Mouse (Mus musculus): Measurements from ENCODE around the gene Svs1. TPM values are rescaled to one million over a fixed set of nuclear protein-coding genes. Genes with fewer than 3 reads are reported as not detected.
A peak's percentile ranks its signal among the peaks of the same experiment; 100 is the strongest.
"Not testable (repeated sequence)": the region's sequence is repeated elsewhere in the genome, so short reads cannot be mapped to it uniquely, and the experiment has no call there.

Svs1 gene
- polyA plus RNA-seq (2015; fragmentation: Nextera tagmentation; extraction: Ambion mirVana) = not detected in 2 replicates

DNA sequence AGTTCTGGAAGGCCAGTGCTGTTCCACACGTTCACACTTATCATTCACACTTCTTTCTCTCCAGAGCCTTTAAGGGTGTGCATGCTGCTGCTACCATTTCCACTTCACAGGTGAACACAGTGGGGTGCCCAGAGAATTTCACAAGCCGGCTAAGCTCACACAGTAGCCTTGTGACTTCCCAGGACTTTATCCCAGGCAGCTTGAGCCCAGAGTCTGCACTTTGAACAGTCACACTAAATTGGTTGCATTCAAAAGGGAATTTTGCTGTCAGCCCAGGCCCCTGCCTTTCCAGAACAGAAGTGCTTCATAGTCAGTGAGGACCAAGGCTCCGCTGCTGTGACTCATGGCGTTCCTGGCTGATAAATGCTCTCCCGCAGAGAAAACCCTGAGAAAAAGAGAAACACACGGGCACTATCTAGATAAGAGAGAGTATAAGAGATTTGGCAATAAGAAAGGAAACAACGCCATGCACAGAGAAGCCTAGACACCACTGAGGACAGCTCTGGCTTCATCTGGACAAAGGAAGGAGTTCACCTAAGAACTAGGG is at the start of gene Svs1:
Svs1 (plus strand) TSS at position 418 of the 547 bp plus-strand sequence.
- ATAC-seq (ENCODE audit: borderline replicate concordance, extremely low read depth, low FRiP score, low TSS enrichment) = no peak
- Histone ChIP-seq H3K4me2 (no peak within 1 kb of the TSS), H3K4me1 (no peaks in the 10 kb centered on the region), H3K27me3 (no peaks in the 10 kb centered on the region), H3K27ac (no peak within 1 kb of the TSS), H3K9ac (no peak within 1 kb of the TSS), H3K4me3 (no peak within 1 kb of the TSS), H3K9me3 (no peaks in the 10 kb centered on the region), H3K36me3 (no peaks in the 10 kb centered on the region)
- 31% methylated on average over 7 of the region's 7 CpGs for WGBS

DNA sequence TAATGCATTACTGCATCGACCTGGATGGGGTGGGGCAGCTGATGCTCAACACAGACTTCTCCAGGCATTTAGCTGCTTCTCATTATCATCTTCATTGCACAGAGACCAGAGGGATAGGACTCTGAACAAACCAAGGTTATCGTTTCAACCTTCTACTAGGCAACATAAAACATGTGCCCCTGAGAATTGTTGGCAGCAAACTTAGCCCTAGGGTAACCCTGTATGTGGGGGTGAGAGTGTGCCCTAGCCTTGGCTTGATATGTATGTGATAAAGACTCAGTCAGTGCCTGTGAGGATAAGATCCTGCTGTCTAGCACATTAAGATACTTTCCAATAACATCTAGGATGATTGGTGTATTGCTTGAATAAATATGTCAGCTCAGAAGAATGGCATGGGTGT is 37.1 kb upstream of the Svs1 start:
- Histone ChIP-seq H3K4me1 (no peaks in the 10 kb centered on the region), H3K4me3 (no peak overlapping the region), H3K9me3 (no peaks in the 10 kb centered on the region), H3K9ac (no peak overlapping the region), H3K27ac (no peak overlapping the region), H3K27me3 (no peaks in the 10 kb centered on the region), H3K4me2 (no peak overlapping the region), H3K36me3 (no peaks in the 10 kb centered on the region)
- 72% methylated on average over 2 of the region's 2 CpGs for WGBS
- ATAC-seq (ENCODE audit: borderline replicate concordance, extremely low read depth, low FRiP score, low TSS enrichment) = no peak

DNA sequence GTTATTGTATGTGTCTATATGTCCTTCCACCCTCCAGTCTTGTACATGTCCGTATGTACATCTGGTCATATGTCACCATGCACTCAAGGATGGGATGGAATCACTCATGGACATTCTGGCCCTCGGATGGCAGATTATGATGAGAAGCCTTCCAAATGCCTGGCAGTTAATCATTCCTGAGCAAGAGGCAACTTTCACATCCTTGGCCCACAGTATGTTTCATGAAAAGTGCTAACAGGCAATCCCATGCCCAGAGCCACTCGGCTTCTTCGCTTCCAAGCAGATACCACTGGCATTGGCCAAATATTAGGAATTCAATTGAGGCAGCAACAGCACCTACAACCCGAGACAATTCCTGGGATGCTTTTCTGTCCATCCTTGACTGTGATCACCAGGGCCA is 36.0 kb upstream of the Svs1 start:
- no peaks in the 10 kb centered on the region for H3K4me1 ChIP-seq
- H3K4me3 ChIP-seq = no peak overlapping the region
- WGBS = 84% methylated on average over 5 of the region's 5 CpGs
- no peaks in the 10 kb centered on the region for H3K36me3 ChIP-seq
- no peaks in the 10 kb centered on the region for H3K27me3 ChIP-seq
- H3K4me2 ChIP-seq = no peak overlapping the region
- no peaks in the 10 kb centered on the region for H3K9me3 ChIP-seq
- H3K9ac ChIP-seq = no peak overlapping the region
- ATAC-seq (ENCODE audit: borderline replicate concordance, extremely low read depth, low FRiP score, low TSS enrichment) = no peak
- no peak overlapping the region for H3K27ac ChIP-seq

DNA sequence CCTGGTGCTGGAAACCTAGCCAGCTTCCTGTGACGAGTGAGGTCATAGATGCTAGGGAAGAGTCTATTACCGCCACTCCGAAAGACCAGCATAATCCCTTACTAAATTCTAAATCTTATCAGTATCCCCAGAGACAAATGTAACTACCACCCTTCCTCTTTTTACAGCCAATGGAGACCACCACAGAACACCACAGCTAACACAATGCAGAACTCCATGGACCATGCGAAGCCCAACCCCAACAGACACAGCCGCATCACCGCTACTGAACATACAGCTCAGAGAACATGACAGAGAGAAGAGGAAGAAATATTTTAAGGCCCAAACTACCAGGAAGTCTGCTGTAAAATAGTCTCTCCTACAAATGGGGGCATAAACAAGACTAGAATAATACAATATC is 35.0 kb upstream of the Svs1 start:
- 84% methylated on average over 6 of the region's 6 CpGs for WGBS
- no peaks in the 10 kb centered on the region for H3K4me1 ChIP-seq
- no peaks in the 10 kb centered on the region for H3K9me3 ChIP-seq
- no peak overlapping the region for H3K4me3 ChIP-seq
- H3K27me3 ChIP-seq = no peaks in the 10 kb centered on the region
- no peaks in the 10 kb centered on the region for H3K36me3 ChIP-seq
- no peak overlapping the region for H3K27ac ChIP-seq
- no peak overlapping the region for H3K4me2 ChIP-seq
- ATAC-seq (ENCODE audit: borderline replicate concordance, extremely low read depth, low FRiP score, low TSS enrichment) = no peak
- no peak overlapping the region for H3K9ac ChIP-seq

DNA sequence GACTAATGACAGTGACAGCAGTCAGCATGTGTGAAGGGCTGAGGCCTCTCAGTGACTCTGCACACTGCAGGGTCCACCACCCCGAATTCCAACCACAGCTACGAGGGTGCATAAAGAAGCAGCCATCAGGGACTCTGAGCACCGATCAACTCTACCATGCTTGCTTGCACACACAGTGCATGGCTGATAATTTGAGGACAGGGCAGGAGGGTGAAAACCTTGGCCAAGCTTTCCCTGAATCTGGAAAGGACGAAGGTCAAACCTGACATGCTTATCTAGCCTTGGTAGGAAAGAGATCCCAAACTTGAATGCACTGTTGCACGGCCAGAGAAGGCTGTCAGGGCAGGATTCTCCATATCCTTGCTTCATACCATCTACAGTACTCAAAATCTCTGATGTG is 33.4 kb upstream of the Svs1 start:
- H3K9me3 ChIP-seq = no peaks in the 10 kb centered on the region
- no peak overlapping the region for H3K4me3 ChIP-seq
- 78% methylated on average over 5 of the region's 5 CpGs for WGBS
- no peak overlapping the region for H3K27ac ChIP-seq
- ATAC-seq (ENCODE audit: borderline replicate concordance, extremely low read depth, low FRiP score, low TSS enrichment) = no peak
- H3K9ac ChIP-seq = no peak overlapping the region
- H3K27me3 ChIP-seq = no peaks in the 10 kb centered on the region
- H3K36me3 ChIP-seq = no peaks in the 10 kb centered on the region
- H3K4me2 ChIP-seq = no peak overlapping the region
- no peaks in the 10 kb centered on the region for H3K4me1 ChIP-seq

DNA sequence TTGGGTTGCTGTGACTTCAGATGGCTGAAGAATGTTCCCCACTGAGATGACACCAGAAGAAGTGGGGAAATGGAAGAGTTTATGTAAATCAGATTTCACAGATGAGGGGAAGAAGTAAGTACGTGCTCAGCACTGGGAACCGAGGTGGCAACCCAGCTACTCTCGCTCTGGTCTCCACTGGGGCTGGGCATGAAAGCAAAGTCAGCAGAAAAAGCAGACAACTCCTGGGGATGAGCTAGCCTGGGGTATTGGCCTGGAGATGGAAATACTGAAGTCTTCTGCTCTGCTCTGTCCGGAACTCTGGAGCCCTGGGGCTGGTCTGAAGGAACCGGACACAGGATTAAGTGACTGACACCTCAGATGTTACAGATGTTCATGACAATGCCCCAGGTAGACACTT is 32.5 kb upstream of the Svs1 start:
- 75% methylated on average over 5 of the region's 5 CpGs for WGBS
- no peak for ATAC-seq (ENCODE audit: borderline replicate concordance, extremely low read depth, low FRiP score, low TSS enrichment)
- H3K4me1 ChIP-seq = no peaks in the 10 kb centered on the region

DNA sequence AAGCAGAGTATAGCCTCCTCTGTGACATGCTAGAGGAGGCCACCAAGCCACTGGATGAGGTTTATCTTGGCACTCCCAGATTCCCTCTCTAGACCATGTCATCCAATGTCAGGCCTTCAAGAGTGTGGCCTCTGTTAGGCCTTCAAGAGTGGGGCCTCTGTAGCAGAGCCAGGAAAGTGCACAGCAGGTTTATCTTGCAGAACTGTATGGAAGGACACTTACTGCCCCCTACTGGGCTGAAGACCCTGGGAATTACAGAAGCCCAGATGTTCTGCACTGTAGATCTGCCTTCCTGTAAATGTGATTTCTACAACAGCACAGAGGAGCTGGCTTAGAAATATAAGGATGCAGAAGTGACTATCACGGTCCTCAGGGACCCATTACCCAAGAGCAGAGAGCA is 31.7 kb upstream of the Svs1 start:
- no peaks in the 10 kb centered on the region for H3K36me3 ChIP-seq
- ATAC-seq (ENCODE audit: borderline replicate concordance, extremely low read depth, low FRiP score, low TSS enrichment) = 0 out of 2 replicates have a peak, but pooled peaks have one; percentile 46
- no peak overlapping the region for H3K4me3 ChIP-seq
- H3K4me1 ChIP-seq = no peaks in the 10 kb centered on the region
- no peak overlapping the region for H3K4me2 ChIP-seq
- WGBS = 38% methylated on average over 1 of the region's 1 CpGs
- no peak overlapping the region for H3K27ac ChIP-seq
- H3K27me3 ChIP-seq = no peaks in the 10 kb centered on the region
- no peak overlapping the region for H3K9ac ChIP-seq
- H3K9me3 ChIP-seq = no peaks in the 10 kb centered on the region

More for the DNA sequence above, 32.5 kb upstream of the Svs1 start:
- H3K27me3 ChIP-seq = no peaks in the 10 kb centered on the region
- H3K36me3 ChIP-seq = no peaks in the 10 kb centered on the region
- H3K27ac ChIP-seq = no peak overlapping the region
- H3K9me3 ChIP-seq = no peaks in the 10 kb centered on the region
- H3K4me2 ChIP-seq = no peak overlapping the region
- H3K4me3 ChIP-seq = no peak overlapping the region
- H3K9ac ChIP-seq = no peak overlapping the region

DNA sequence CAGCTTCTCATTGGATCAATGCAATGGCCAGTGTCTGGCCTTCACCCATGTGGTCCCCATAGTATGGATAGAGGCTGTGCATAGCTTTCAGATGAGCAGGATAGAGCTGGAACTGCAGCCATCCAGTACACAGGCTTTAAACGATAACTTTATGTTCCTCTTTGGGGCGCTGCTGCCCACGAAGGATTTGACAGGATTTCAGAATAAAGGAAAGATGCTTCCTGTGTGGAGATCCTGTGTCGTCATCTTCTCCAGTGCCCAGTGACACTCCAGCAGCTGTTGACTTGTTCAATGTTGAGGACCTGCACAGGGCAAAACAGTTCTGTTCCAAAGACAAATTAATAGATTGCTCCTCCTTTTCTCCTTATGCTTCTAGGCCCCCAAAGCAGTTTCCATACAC is 29.9 kb upstream of the Svs1 start:
- WGBS = 86% methylated on average over 4 of the region's 4 CpGs

DNA sequence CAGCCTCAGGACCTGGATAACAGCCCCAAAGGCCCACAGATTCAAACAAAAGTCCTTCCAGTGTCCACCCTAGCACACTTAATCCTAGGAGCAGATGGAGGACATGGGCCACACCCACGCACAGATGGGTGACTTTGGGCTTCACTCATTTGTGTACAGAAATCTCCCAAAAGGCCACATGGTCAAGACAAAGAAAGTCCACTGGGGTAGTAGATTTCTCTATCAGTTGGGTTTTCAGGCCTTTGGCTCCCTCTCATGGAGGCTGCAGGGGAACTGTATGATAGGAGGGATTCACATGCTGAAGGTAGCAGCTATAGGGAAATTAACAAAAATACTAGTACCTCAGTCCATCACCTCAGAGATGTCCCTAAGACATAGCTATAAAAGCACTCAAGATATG is 28.6 kb upstream of the Svs1 start:
- WGBS = 50% methylated on average over 1 of the region's 1 CpGs
- H3K9me3 ChIP-seq = no peaks in the 10 kb centered on the region
- no peak overlapping the region for H3K4me2 ChIP-seq
- H3K36me3 ChIP-seq = no peaks in the 10 kb centered on the region
- H3K27me3 ChIP-seq = no peaks in the 10 kb centered on the region
- H3K9ac ChIP-seq = no peak overlapping the region
- ATAC-seq (ENCODE audit: borderline replicate concordance, extremely low read depth, low FRiP score, low TSS enrichment) = no peak
- no peak overlapping the region for H3K4me3 ChIP-seq
- no peaks in the 10 kb centered on the region for H3K4me1 ChIP-seq
- H3K27ac ChIP-seq = no peak overlapping the region

More for the DNA sequence above, 29.9 kb upstream of the Svs1 start:
- no peak for ATAC-seq (ENCODE audit: borderline replicate concordance, extremely low read depth, low FRiP score, low TSS enrichment)
- H3K27ac ChIP-seq = no peak overlapping the region
- H3K4me3 ChIP-seq = no peak overlapping the region
- no peak overlapping the region for H3K9ac ChIP-seq
- H3K9me3 ChIP-seq = no peaks in the 10 kb centered on the region
- no peaks in the 10 kb centered on the region for H3K4me1 ChIP-seq
- H3K4me2 ChIP-seq = no peak overlapping the region
- H3K36me3 ChIP-seq = no peaks in the 10 kb centered on the region
- H3K27me3 ChIP-seq = no peaks in the 10 kb centered on the region

DNA sequence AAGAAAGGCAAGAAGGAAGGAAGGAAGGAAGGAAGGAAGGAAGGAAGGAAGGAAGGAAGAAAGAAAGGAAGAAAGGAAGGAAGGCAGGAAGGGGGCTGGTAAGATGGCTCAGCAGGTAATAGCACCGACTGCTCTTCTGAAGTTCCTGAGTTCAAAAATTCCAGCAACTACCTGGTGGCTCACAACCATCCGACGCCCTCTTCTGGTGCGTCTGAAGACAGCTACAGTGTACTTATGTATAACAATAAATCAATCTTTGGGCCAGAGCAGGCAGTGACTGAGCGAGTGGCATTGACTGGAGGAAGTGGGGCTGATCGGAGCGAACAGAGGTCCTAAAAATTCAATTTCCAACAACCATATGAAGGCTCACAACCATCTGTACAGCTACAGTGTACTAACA is 27.5 kb upstream of the Svs1 start:
- not testable (repeated sequence) for H3K4me2 ChIP-seq; H3K27me3 ChIP-seq; H3K4me3 ChIP-seq; H3K4me1 ChIP-seq; H3K27ac ChIP-seq; ATAC-seq (ENCODE audit: borderline replicate concordance, extremely low read depth, low FRiP score, low TSS enrichment); H3K9ac ChIP-seq; H3K9me3 ChIP-seq; H3K36me3 ChIP-seq
- 20% methylated on average over 7 of the region's 7 CpGs for WGBS

DNA sequence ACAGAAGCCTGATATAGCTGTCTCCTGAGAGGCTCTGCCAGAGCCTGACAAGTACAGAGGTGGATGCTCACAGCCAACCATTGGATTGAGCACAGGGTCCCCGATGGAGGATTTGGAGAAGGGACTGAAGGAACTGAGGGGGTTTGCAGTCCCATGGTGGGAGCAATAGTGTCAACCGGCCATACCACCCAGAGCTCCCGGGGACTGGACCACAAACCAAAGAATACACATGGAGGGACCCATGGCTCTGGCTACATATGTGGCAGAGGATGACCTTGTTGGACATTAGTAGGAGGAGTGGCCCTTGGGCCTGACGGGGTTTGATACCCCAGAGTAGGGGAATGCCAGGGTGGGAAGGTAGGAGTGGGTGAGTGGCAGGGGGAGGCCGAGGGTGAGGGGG is 20.0 kb upstream of the Svs1 start:
- 86% methylated on average over 5 of the region's 5 CpGs for WGBS

DNA sequence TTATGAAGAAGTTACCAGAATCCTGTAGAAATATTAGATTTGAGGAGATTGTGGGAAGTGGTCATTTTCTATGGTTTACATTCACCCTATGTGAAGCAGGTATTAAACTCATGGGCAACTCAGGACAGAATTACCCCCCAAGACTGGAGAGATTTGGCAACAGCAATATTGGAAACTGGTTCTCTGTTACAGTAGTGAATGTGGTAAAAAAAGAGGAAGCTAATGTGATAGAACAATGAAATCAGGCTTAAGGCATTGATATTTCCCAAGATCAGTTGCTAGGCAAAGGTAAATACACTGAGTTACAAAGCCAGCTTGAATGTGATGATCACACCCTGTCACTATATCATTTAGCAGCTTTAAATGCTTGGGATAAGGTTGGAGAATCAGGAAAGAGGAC is 18.8 kb upstream of the Svs1 start:
- no peak overlapping the region for H3K9ac ChIP-seq
- no peak for ATAC-seq (ENCODE audit: borderline replicate concordance, extremely low read depth, low FRiP score, low TSS enrichment)
- H3K36me3 ChIP-seq = no peaks in the 10 kb centered on the region

More for the DNA sequence above, 20.0 kb upstream of the Svs1 start:
- H3K4me3 ChIP-seq; ATAC-seq (ENCODE audit: borderline replicate concordance, extremely low read depth, low FRiP score, low TSS enrichment); H3K4me2 ChIP-seq; H3K36me3 ChIP-seq; H3K9ac ChIP-seq; H3K4me1 ChIP-seq; H3K27me3 ChIP-seq; H3K9me3 ChIP-seq; H3K27ac ChIP-seq: not testable (repeated sequence)

DNA sequence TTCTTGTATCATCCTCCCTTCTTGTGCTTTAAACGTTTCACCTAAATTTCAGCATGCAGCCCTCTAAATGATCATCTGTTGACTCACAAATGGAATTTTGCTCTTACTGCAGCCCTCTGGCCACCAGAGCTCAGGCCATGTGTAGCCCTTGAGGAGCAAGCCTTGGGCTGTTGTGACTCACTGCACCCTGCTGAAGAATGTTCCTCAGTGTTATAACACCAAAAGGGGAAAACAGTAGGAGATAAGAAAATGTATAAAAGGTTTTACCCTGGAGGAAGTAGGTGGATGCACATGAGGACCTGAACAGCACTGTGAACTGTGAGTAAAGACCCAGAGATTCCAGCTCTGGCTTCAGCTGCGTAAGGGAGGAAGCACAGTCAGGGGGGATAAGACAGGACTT is 12.0 kb upstream of the Svs1 start, which contains the start of gene Doxl2:
Doxl2 (plus strand) TSS at position 301 of the 400 bp plus-strand sequence.
- Histone ChIP-seq H3K27ac (no peak within 1 kb of the TSS), H3K9ac (no peak within 1 kb of the TSS), H3K36me3 (no peaks in the 10 kb centered on the region), H3K27me3 (no peaks in the 10 kb centered on the region), H3K4me3 (no peak within 1 kb of the TSS), H3K9me3 (no peaks in the 10 kb centered on the region), H3K4me1 (no peaks in the 10 kb centered on the region), H3K4me2 (no peak within 1 kb of the TSS)
- 87% methylated on average over 2 of the region's 2 CpGs for WGBS
- no peak for ATAC-seq (ENCODE audit: borderline replicate concordance, extremely low read depth, low FRiP score, low TSS enrichment)

More for the DNA sequence above, 18.8 kb upstream of the Svs1 start:
- no peaks in the 10 kb centered on the region for H3K27me3 ChIP-seq
- no peaks in the 10 kb centered on the region for H3K4me1 ChIP-seq
- H3K9me3 ChIP-seq = no peaks in the 10 kb centered on the region
- no peak overlapping the region for H3K4me3 ChIP-seq
- no peak overlapping the region for H3K27ac ChIP-seq
- H3K4me2 ChIP-seq = no peak overlapping the region
